Mouse (Mus musculus) frontal cortex, postnatal 10 days (tissue): ENCODE measurements around the gene Gpx1.
A peak's percentile ranks its signal among the peaks of the same experiment; 100 is the strongest.
"Not testable (repeated sequence)": the region's sequence is repeated elsewhere in the genome, so short reads cannot be mapped to it uniquely, and the experiment has no call there.

Experiments
- DNase-seq, 2 experiments: peaks; one replicate each; pipeline ENCODE4 v3.0.0; 2022; ENCODE audit warnings: low spot score in 2 of 2, mixed read lengths in 1 of 2

The Gpx1 gene

GRCm38 (mm10) chr9:108338886-108339781 lies at the start of gene Gpx1:
Gpx1 (plus strand) TSS chr9:108338903.
- DNase-seq, result peak; percentile 85 to 86

- DNase-seq, result no peak
Measured at GRCm38 (mm10) chr9:108289347-108289746, 49.4 kb upstream of the Gpx1 start.

- DNase-seq, result peak; percentile 92 to 95
Measured at GRCm38 (mm10) chr9:108290016-108290750, 48.5 kb upstream of the Gpx1 start, which contains the start of gene Nicn1. Nicn1 (plus strand) TSS chr9:108290429.

- DNase-seq, result no peak
Measured at GRCm38 (mm10) chr9:108290773-108291172, 47.9 kb upstream of the Gpx1 start.

- DNase-seq, result no peak
Measured at GRCm38 (mm10) chr9:108296453-108297355, 42.0 kb upstream of the Gpx1 start, which contains the start of gene Amt. Amt (plus strand) TSS chr9:108296853.

GRCm38 (mm10) chr9:108301853-108302252 lies 36.9 kb upstream of the Gpx1 start:
- no peak for DNase-seq

- no peak for DNase-seq
Measured at GRCm38 (mm10) chr9:108304716-108305115, 34.0 kb upstream of the Gpx1 start.

GRCm38 (mm10) chr9:108305170-108305569 lies 33.5 kb upstream of the Gpx1 start:
- peak in 1 of 2 experiments; percentile 27 for DNase-seq

- peak; percentile 98 to 100 for DNase-seq
Measured at GRCm38 (mm10) chr9:108305629-108306520, 32.8 kb upstream of the Gpx1 start, which contains the start of the genes Rhoa and Tcta. Rhoa (plus strand) TSS chr9:108306129. Tcta (minus strand) TSS chr9:108306160.

- no peak for DNase-seq
Measured at GRCm38 (mm10) chr9:108306571-108306980, 32.1 kb upstream of the Gpx1 start.

GRCm38 (mm10) chr9:108307021-108307807 lies 31.5 kb upstream of the Gpx1 start:
- DNase-seq, result no peak

GRCm38 (mm10) chr9:108308141-108308540 lies 30.6 kb upstream of the Gpx1 start:
- DNase-seq, result no peak

- no peak for DNase-seq
Measured at GRCm38 (mm10) chr9:108317572-108317971, 21.1 kb upstream of the Gpx1 start.

GRCm38 (mm10) chr9:108318462-108318861 lies 20.2 kb upstream of the Gpx1 start:
- DNase-seq, result no peak

- DNase-seq, result not testable (repeated sequence)
Measured at GRCm38 (mm10) chr9:108322054-108322453, 16.6 kb upstream of the Gpx1 start.

- no peak for DNase-seq
Measured at GRCm38 (mm10) chr9:108324784-108325183, 13.9 kb upstream of the Gpx1 start.

GRCm38 (mm10) chr9:108325811-108326210 lies 12.9 kb upstream of the Gpx1 start:
- no peak for DNase-seq

- DNase-seq, result no peak
Measured at GRCm38 (mm10) chr9:108337848-108338550, 704 bp upstream of the Gpx1 start.

- no peak for DNase-seq
Measured at GRCm38 (mm10) chr9:108338551-108338885, 185 bp upstream of the Gpx1 start.
